Mouse (Mus musculus): ENCODE results near the gene Nat8l.
A peak's percentile ranks its signal among the peaks of the same experiment; 100 is the strongest.

The Nat8l gene

DNA sequence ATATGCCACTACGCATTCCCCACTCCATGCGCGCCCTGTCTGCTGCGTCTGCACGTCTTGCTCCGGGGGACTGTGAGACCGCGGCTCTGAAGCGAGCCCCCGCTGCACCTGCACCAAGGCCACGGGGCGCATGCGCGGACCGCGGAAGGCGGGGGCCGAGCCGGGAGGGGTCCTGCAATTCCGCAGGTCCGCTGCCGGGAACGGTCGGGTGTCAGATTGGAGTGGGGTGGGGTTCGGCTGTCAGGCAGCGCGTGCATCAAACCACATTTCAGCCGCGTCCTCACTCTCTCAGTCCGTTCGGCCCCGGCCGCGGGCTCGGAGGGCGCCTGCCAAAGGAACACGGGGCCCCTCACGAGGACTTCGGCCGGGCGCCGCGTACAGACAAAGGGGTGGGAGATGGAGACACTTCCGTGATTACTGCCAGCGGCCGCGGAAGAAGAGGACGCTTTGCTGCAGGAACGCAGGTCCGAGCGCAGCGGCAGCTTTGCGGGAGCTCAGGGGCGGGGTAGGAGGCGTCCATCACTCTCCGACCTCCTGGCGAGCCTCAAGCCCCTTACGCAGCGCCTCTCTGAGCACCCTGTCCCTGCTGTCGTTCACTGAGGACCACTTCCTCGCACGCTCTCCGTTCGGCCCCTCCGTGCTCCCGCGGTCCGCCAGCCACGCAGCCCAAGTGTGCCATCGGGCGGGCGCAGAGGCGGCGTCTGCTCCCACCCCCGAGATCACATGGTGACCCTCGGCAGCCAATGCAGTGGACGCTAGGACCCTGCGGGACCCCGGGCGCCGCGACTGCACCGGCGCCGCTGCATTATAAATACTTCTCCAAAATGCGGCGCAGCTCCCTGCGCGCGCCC is at the start of gene Nat8l:
TSS of gene Nat8l (plus strand) at position 142 of the 851 bp plus-strand sequence.
- peak; percentile 56 to 59 for DNase-seq

DNA sequence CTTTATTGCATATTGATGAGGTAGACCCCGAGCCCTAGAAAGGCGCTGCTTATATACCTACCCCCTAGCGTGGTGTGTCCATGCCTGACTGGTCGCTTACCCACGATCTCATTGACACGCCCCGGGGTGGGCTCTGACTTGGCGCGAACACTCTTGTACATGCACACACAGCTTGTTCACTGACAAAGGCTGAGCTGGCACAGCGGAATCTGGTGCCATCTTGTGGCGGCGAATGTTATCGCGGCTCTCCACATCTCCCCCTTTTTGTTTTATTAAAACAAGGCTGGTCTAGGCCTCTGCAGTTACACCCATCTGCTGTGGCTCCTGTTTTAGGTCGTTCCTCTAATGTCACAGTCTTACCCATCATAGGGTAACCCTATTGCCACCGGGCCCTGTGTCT is 48.7 kb upstream of the Nat8l start:
- DNase-seq = peak; percentile 28 to 34

DNA sequence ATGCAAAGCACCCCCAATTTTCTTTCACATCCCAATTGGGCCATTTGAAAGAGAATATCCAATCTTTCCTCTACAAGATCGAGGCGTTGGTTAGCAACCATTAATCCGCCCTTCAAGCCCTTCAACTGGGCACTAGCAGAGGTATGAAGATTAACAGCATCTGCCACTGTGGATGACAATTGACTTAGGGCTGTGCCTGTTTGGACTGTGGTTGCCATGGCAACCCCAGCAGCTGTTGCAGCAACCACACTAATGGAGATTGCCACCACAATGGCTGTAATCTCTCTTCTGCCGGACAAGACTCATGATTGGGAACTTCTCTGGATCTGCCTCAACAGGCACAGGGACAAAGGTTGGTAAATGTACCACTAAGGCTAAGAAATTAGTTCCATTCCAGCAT is 47.5 kb upstream of the Nat8l start:
- DNase-seq = no peak

DNA sequence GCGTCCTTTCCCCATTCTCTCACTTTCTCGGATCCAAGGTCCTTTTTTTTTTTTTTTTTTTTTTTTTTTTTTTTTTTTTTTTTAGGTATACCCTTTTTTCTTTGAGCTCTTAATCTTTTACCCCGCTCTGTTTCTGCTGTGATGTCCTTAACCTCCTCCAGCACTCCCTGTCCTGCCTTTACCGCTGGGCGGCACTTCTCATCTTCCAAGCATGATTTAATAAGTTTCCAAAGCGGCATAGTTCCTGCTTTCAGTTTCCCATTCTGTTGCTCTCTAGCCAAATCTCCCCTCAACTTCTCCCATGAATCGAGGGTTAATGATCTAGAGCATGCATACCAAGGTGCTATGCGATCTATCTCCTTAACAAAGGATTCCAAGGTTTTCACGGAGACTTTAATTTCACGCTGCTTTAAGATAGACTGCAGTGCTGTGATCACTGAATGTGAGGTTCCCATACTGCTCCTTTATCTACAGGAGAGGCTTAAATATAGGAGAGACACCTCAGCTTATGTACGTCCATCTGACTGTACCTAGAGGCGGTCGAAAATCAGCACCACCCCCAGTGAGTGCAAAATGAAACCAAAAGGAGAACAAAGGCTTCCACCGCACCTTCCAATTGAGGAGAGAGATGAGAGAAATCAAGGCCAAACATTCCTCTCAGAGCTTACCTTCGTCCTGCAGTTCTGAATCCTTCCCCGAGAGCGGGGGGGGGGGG is 42.2 kb upstream of the Nat8l start:
- DNase-seq = no peak

DNA sequence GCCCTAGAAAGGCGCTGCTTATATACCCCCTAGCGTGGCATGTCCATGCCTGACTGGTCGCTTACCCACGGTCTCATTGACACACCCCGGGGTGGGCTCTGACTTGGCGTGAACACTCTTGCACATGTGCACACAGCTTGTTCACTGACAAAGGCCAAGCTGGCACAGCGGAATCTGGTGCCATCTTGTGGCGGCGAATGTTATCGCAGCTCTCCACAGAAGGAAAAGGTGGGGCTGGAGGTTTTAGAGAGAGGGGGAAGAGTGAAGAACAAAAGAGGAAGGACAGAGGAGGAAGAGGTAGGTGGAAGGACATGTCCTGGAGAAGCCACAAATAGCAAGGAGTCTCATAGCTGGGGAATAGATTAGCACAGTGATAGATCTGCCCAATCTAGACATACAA is 41.4 kb upstream of the Nat8l start:
- peak; percentile 87 for DNase-seq

DNA sequence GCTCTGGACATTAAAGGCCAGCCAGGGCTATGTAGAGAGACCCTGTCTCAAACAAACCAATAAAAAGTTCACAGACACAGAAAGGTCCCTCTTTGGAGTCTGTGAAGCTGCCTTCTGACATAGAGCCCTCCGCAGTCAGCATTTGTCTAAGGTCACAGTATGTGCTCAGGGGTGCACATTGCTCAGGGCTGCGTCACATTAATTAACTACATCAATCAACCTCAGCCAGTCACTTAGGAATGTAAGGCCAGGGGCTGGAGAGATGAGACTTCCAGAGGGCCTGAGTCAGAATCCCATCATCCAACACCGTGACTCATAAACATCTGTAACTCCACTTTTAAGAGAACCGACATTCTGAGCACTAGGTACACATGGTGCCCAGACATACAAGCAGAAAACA is 39.9 kb upstream of the Nat8l start:
- no peak for DNase-seq

DNA sequence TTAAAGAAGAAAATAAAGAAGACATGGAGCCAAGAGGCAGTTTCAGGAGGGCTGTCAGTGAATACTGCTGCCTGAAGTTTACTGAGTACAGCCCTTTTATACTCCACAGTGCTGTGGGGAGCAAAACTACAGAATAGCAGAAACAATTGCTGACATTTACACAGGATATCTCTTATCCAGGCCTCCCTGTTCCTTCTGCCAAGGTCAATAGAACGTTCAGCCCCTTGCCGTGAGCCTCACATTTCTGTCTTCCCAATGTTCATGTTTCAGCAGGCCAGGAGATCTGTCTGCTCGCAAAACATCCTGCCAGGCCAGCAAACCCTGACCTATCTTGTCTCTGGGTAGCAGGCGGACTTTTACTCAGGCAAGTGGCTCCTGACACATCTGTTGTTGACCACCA is 36.4 kb upstream of the Nat8l start:
- DNase-seq = no peak

DNA sequence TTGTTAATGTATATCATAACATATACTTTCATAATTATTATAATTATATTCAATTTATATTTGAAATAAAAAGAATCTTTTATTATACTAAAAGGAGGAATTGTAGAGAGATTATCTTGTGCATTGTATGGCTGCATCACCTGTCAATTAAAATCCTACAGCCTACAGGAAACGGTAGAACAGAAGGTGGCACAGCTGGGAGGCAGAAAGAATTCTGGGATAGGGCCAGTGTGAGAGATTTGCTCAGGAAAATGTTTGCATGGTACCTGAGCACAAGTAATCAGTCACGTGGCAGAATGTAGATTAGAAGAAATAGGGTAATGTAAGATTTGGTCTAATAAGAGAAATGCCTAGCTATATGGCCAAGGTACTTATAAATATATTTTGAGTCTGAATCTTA is 21.0 kb upstream of the Nat8l start:
- no peak for DNase-seq

DNA sequence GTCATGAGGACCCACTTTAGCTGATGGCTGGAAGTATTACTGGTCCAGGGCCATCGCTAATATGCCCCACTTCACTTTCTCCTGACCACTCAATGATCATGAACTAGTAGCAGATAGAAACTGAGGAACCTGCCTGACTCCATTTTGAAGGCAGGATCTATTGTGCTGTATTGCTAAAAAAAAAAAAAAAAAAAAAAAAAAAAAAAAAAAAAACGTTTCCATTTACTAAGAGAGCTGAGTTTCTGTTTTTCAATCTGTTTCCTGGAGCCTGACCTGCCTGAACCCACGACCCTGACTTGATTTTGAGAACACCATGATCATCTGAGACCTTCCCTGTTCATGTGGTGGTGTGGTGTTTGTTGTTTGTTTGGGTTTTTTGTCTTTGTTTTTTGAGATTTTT is 19.5 kb upstream of the Nat8l start:
- DNase-seq = no peak

DNA sequence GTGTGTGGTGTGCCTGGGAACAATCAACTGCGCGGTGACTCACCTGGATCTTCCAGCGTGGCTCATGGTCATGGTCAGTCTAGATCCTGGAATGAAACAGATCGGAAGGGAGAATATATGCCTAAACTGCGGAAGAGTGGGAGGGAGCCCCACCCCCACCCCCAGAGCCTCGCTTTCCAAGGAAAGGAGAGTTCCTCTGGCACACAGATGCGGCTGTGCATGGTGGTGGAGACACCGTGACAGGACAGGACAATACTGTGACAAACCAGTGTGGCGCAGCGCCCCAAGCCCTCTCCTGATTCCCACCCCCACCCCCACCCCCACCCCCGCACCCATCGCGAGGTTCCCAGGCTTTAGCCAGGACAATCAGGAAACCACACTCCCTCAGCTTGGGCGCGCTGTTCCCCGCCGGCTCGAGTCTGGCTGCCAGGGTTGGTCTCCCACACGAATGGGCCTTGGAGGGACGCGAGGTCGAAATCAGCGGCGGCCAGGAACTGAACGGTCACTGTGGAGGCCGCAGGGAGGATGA is 13.0 kb upstream of the Nat8l start:
- no peak for DNase-seq

DNA sequence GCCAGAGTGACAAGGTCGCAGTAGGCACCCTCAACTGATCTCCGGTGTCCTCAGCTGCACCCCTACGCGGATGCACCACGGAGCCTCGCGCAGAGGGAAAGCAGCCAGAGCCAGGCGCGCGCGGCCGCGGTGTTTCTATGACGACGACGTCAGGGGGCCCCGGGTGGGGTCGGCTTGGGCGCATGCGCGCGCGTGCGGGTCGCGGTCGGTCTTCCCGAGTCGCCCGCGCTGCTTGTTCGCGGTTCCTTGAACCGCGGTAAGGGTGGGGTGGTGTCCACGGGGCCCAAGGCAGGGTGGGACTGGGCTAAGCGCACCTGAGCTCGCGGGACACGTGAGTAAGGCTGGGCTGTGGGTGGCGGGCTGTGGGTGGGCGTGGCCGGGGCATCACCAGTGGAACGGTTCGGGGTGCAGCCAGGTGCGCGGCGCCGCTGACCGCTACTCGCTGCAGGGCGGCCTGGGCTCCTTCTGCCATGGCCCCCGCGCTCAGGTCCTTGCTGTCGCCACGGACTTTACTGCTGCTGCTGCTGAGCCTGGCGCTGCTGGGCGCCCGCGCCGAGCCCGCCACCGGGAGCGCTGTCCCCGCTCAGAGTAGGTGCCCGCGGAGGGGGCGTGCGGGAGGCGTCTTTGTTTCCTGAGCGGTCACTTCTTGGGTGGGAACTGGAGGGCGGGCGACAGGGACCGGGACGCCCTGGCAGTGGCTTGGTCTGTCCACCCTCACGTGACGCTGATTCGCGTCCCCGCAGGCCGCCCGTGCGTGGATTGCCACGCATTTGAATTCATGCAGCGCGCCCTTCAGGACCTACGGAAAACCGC is 12.3 kb upstream of the Nat8l start, which contains the start of gene Gm1673:
TSS of gene Gm1673 (plus strand) at position 125 of the 813 bp plus-strand sequence.
- peak; percentile 59 to 62 for DNase-seq

DNA sequence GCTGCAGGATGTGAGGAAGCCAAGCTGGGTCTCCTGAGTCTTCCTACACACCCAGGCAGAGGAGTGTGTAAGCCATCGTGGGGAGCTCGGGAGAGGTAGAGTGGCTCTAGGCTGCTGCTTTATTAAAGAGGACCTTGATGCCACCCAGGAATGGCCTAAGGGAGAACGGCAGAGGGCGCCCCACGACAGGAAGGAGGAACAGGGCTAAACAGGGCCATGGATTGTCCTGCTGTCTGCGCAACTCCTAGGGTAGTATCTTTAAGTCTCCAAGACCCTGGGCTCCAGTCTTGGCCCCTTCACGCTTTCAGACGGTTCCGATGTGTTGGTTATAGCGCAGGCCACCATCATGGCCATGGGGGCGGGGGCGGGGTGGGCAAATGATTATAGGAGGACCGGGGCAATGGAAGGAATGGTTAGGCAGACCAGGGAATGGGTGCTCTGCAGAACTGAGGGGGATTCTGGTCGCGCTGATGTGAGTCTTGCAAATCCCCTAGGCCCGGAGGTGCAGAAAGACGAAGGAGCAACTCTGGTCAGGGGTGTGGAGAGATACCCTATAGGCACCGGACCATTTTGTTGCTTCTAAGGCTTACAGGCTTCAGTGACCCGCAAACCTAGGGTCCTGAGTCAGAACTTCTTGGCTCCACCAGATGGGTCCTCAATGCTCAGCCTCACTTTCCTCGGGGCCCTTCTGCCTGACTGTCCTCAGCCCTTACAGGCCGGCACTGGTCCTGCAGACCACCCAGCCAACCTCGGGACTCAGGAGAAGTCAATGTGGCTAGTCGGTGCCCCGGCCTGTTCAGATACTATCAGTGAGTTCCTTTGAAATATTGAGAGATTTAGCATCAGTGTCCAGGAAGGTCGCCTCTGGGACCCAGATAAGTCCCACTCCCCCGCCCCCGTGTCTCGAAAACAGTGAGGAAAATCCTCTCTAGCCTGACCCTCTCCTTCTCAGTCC is 836 bp upstream of the Nat8l start:
- DNase-seq = peak in 1 of 2 experiments; percentile 21

DNA sequence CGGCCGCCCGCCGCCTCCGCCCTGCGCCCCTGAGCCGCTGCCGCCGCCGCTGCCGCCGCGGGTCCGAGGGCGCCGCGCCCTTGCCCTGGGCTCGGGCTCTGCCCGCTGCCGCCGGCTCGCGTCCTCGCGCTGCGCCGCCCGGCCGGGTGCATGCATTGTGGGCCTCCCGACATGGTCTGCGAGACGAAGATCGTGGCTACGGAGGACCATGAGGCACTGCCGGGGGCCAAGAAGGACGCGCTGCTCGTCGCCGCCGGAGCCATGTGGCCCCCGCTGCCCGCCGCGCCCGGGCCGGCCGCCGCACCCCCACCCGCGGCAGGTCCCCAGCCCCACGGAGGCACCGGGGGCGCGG is 886 bp downstream of the Nat8l start:
- no peak for DNase-seq

DNA sequence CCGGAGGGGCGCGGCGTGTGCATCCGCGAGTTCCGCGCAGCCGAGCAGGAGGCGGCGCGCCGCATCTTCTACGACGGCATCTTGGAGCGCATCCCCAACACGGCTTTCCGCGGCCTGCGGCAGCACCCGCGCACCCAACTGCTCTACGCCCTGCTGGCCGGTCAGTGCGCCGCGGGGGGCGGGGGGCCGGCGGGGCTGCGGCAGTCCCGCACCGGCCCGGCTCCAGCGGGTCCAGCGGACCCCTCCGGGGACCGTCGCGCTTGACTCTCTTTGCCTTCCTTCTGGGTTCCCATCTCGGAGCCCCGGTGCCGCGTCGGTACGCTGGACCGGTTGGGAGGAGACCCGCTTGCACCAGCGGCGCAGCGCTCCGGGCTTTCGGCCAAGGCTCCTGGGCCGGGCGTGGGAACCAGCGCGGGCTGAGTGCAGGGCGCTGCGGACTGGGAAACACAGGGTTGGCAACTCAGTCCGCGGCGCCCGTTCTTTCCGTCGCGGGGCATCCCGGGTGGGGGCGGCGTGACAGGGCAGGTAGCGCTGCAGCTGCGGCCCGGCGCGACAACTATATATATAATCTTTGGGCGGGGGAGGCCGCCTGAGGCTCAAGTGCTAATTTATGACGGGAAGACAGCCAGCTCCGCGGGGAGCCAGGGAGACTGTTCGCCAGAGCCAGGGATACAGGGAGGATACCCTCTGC is 1.4 kb downstream of the Nat8l start:
- peak; percentile 9 to 22 for DNase-seq

DNA sequence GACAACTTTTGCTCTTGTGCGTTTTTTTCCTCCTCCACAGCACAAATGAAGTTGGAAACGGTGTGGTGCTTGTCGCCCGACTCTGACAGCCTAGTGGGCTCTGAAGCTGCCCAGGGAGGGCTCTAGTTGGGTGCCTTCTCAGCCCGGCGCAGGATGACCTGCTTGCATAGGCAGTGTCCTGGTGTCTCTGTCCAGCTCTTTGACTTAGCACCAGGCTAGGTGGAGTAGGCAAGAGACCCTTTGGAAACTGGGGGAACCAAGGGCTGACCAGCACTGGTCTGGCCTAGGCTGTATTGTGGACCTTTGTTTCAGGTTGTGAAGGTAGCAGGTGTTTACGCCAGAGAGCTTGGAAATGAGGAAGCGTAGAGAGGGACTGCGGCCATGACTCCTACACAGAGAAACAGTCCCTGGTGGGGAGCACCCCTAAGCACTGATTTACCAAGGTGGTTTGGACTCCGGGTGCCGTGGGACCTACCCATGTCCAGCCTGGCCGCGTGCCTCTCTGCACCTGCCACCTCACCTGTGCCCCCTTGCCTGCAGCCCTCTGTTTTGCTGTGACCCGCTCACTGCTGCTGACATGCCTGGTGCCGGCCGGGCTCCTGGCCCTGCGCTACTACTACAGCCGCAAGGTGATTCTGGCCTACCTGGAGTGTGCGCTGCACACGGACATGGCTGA is 2.2 kb downstream of the Nat8l start:
- no peak for DNase-seq

DNA sequence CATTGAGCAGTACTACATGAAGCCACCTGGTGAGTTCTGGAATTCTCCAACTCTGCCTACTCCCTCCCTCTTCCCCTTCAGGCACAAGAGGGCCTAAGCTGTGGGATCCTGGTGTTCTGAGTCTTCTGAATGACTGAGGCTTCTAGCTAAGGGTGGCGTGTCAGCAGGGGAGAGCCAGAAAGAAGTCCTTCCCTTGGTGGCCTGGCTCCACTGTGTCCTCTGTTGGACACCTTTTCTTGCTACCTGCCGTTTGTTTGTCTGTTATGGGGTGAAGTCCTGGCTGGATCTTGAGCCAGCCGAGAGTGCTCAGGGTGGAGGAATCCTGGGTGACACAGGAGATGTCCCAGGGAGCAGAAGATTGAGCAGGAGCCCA is 2.7 kb downstream of the Nat8l start:
- DNase-seq = no peak

DNA sequence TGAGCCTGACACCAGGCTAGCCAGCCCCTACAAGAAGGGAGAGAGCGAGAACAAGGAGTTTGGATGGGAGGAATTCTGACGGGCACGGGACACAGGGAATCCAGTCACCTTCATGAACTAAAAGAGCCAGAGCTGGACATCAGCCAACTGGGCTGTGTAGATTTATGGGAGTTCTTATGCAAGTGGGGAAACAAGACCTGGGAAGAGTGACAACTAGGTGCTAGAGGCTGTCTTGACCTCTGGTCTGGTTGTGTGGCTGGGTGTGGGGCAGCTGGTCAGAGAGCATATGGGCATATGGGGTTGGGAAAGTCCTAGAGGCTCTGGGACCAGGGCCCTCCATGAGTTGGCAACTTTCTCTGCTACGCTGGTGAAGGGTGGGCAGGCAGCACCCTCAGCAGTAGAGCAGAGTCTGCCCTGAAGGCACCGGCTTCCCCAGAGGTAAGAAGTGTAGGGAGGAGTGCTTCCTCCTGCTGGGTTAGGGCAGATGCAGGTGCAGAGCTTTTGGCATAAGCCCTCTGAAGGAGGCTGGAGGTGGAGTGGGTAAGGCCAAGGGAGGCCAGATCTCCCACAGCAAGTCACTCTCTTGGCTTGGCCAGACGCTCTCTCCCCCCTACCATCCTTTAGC is 3.8 kb downstream of the Nat8l start:
- no peak for DNase-seq

DNA sequence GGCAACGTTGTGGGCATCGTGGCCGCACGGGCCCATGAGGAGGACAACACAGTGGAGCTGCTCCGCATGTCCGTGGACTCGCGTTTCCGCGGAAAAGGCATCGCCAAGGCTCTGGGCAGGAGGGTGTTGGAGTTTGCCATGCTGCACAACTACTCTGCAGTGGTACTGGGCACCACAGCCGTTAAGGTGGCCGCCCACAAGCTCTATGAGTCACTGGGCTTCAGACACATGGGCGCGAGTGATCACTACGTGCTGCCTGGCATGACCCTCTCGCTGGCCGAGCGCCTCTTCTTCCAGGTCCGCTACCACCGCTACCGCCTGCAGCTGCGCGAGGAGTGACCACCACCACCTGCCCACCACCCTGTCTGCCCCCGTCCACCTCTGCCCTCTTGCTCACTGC is 5.0 kb downstream of the Nat8l start:
- no peak for DNase-seq

DNA sequence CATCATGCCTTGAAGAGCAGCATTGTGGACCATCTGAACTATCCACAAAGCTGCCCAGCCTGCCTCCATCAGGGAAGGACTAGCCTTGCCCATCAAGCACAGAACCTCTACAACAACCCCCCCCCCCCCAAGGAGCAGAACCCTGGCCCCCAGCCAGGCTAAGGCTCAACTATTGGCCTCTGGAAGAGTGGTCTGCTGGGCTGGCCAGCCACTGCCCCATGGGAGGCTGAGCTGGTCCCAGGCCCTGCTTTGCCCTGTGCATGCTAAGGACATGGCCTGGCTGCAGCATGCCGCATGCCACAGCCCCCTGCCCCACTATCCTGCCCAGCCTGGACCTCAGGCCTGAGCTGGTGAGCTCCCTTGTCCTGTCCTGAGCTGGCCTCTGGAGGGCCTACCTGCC is 5.6 kb downstream of the Nat8l start:
- DNase-seq = no peak

DNA sequence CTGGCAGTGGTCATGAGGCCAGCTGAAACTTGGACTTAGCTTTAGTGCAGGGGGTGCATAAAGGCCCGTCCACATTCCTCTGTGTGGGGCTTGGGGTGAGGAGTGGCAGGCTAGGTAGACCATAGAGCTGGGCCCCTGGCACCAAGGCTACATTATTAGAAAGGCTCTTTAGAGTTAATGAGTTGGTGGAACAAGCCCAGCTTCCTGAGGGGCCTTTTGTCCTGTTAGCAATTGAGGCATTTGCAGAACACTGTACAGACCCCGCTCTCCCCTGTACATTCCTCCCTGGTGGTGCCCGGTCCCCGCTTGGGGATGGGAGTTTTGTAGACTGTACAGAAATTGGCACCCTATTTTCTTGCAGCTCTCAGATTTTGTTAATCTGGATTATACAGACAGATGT is 6.9 kb downstream of the Nat8l start:
- no peak for DNase-seq
